Mouse (Mus musculus): ENCODE measurements around the gene Nck1.

DNA sequence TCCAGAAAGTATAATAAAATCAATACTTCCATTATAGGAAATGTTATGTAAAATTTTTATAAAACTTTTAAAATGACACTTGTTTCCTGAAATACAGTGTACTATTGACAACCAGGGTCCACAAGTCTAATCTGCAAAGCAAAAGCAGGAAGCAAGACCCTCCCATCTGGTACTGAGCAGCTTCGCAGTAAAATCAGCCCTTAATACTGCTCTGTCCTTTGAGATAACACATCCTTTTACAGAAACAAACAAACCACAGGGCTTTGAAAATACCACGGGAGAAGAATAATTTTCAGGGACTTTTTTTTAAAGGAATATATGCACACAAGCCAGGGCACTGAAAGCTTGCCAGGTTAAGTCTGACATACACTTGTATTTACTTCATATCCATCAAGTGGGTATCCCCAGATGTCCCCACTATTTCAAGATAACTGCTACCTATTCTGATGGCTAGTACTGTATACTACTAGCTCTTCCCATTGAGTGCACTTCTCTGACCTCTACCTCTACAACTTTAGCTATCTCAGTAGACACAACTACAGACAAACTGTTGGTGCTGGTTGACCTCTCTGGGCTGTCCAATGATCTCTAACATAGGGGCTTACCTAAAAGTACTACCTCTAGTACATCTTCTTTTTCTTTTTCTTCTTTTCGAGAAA is 13.0 kb downstream of the Nck1 start:
- TF ChIP-seq CTCF (IDR thresholded peaks at IDR 0.05; ENCODE audit: borderline replicate concordance, insufficient read depth, low read depth, low read length) = no peak
- TF ChIP-seq POLR2A (IDR thresholded peaks at IDR 0.05; ENCODE audit: borderline replicate concordance, insufficient read depth, low read length) = no peak

Data from cerebellum, adult 2 months (tissue).